Mouse (Mus musculus): Measurements from ENCODE around the gene Smarcc2. TPM values are rescaled to one million over a fixed set of nuclear protein-coding genes. Genes with fewer than 3 reads are reported as not detected.
A peak's percentile ranks its signal among the peaks of the same experiment; 100 is the strongest.
"Not testable (repeated sequence)": the region's sequence is repeated elsewhere in the genome, so short reads cannot be mapped to it uniquely, and the experiment has no call there.

The Smarcc2 gene
- polyA plus RNA-seq, 1 experiment from 2014 or later = 188 TPM

DNA sequence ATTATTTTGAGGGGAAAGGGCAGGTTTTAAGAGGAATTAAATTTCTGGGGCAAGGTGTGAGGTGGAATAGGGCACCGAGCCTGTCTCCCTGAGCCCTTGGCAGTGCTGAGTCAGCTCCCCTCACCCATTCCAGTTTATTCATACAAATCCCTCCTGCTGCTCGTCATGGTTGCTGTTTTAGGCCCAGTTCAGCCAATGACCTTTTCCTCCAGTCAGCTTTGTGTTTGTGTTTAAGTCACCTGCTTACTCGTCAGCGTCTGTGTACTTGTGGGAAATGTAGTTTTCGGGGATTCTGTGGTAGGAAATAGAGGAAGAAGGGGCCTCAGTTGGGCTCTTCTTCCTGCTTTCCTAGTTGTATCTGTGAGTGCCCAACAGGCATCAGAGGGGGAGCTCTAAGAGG is 30.3 kb downstream of the Smarcc2 start:
- H3K4me3 ChIP-seq = no peak overlapping the region
- H3K27ac ChIP-seq (replicated peaks) = no peak overlapping the region
- H3K9me3 ChIP-seq = no peaks in the 10 kb centered on the region
- no peak for ATAC-seq (ENCODE audit: low FRiP score, low read depth)
- H3K27me3 ChIP-seq = no peaks in the 10 kb centered on the region
- H3K9ac ChIP-seq (replicated peaks) = no peak overlapping the region
- no peak overlapping the region for H3K4me2 ChIP-seq (replicated peaks)
- peaks cover 74% of the 10 kb centered on the region for H3K36me3 ChIP-seq
- H3K4me1 ChIP-seq = peaks cover 23% of the 10 kb centered on the region
- whole genome bisulfite sequencing = 77% methylated on average over 5 of the region's 5 CpGs

DNA sequence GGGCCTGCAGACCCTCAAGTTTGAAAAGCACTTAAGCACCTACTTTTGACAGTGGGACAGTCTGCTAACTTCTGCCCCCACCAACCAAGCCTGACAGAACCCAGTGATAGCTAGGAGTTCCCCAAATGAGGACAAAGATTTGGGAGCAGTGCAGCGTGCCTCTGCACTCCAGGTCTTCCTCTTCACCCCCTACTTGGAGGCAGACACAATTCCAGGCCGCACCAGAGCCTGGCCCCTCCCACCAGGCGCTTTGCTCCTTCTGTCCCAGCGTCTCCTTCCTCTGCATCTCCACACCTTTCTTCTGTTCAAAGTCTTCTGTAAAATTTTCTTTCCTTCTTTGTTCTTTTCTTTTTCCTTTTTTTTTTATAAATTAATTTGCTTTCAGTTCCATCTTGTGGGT is 30.7 kb downstream of the Smarcc2 start:
- Histone ChIP-seq H3K27ac (replicated peaks) (no peak overlapping the region), H3K9me3 (no peaks in the 10 kb centered on the region), H3K4me1 (peaks cover 27% of the 10 kb centered on the region), H3K36me3 (peaks cover 70% of the 10 kb centered on the region), H3K27me3 (no peaks in the 10 kb centered on the region), H3K4me2 (replicated peaks) (no peak overlapping the region), H3K4me3 (no peak overlapping the region), H3K9ac (replicated peaks) (no peak overlapping the region)
- no peak for ATAC-seq (ENCODE audit: low FRiP score, low read depth)
- WGBS = 55% methylated on average over 4 of the region's 4 CpGs

DNA sequence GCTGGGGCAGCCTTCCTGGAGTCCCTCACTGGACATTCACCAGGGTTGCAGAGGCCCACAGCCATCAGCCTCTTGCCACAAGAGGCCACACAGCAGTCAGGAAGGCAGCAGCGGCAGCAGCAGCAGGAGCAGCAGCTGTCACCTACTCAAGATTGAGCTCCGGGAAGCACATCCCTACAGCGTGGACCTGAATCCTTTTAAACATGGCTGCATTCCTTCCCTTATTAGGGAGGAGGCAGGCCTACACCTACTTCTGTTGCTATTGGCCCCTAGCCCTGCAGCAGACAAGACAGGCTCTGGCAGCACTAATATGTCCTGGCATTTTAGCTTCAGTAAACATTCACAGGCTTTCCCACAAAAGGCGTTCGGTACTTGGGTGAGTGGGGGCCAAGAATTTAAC is 31.2 kb downstream of the Smarcc2 start:
- WGBS = 82% methylated on average over 5 of the region's 5 CpGs
- Histone ChIP-seq H3K4me2 (replicated peaks) (no peak overlapping the region), H3K4me3 (no peak overlapping the region), H3K36me3 (peaks cover 67% of the 10 kb centered on the region), H3K9me3 (no peaks in the 10 kb centered on the region), H3K9ac (replicated peaks) (no peak overlapping the region), H3K27ac (replicated peaks) (no peak overlapping the region), H3K4me1 (peaks cover 31% of the 10 kb centered on the region), H3K27me3 (no peaks in the 10 kb centered on the region)
- no peak for ATAC-seq (ENCODE audit: low FRiP score, low read depth)

DNA sequence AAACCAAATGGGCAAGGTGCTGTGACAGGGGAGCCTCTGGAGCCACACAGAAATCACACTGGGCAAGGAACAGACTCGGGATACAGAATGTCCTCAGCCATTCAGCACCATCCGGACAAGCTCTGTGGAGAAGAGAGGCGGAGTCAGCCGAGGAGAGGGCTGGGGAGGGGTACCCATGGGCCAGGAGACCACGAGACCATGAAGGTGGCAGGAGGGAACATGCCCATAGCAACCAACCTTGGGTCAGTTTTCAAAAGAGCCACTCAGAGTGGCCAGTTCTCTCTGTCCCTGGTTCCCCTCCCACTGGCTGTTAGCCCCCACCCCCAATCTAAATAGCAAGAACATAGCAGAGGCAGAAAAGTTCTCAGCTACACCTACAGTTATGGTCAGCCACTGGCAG is 31.9 kb downstream of the Smarcc2 start:
- H3K9ac ChIP-seq (replicated peaks) = no peak overlapping the region; the same call in 1 of the 2 replicates
- 54% methylated on average over 5 of the region's 5 CpGs for WGBS

DNA sequence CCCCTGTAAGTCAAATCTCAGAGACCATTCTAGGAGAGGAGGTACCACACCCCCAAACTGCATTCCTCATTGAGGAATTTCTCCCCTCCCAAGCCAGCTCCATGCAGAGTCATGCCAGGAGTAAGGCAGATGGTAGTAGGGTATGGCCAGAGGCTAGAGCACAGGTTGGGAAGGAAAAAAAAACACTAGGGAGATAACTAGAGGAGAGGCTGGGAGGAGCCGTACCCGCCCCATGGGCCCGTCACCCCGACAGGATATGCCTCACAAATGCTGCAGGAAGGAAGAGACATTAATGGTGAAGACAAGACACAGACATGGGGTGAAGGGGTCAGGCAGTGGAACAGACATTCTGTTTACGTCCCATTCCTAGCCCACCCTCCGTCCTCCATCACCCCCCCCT is 32.4 kb downstream of the Smarcc2 start:
- peaks cover 32% of the 10 kb centered on the region for H3K4me1 ChIP-seq
- H3K27ac ChIP-seq (replicated peaks) = no peak overlapping the region
- H3K27me3 ChIP-seq = peaks cover 4% of the 10 kb centered on the region; the same call in 1 of the 2 replicates
- no peak overlapping the region; the same call in 1 of the 2 replicates for H3K9ac ChIP-seq (replicated peaks)
- H3K4me3 ChIP-seq = peak overlapping the region; percentile 15
- no peak for ATAC-seq (ENCODE audit: low FRiP score, low read depth)
- 85% methylated on average over 6 of the region's 6 CpGs for WGBS
- peaks cover 54% of the 10 kb centered on the region for H3K36me3 ChIP-seq
- peak overlapping the region; percentile 82 for H3K4me2 ChIP-seq (replicated peaks)
- no peaks in the 10 kb centered on the region for H3K9me3 ChIP-seq

More for the DNA sequence above, 31.9 kb downstream of the Smarcc2 start:
- no peaks in the 10 kb centered on the region for H3K9me3 ChIP-seq
- no peak overlapping the region for H3K27ac ChIP-seq (replicated peaks)
- H3K4me1 ChIP-seq = peaks cover 32% of the 10 kb centered on the region
- no peak for ATAC-seq (ENCODE audit: low FRiP score, low read depth)
- H3K27me3 ChIP-seq = no peaks in the 10 kb centered on the region
- peaks cover 60% of the 10 kb centered on the region for H3K36me3 ChIP-seq
- H3K4me2 ChIP-seq (replicated peaks) = no peak overlapping the region
- peak overlapping the region; percentile 15; the same call in 1 of the 2 replicates for H3K4me3 ChIP-seq

DNA sequence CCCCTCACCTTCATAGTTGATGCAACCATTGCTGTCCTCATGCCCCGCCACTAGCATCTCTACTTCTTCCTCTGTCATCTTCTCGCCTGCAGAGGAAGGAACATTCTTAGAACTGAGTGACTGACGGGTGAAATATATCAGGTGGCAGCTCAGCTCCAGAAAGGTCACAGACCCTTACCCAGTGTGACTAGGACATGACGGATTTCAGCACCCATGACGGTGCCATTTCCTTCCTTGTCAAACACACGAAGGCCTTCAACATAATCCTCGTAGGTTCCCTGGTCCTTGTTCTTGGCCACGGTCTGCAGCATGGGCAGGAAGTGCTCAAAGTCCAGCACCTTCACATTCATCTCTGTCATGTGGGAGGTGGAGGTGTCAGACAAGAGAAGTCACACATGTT is 33.0 kb downstream of the Smarcc2 start:
- H3K27me3 ChIP-seq; H3K27ac ChIP-seq (replicated peaks); ATAC-seq (ENCODE audit: low FRiP score, low read depth); H3K9me3 ChIP-seq; H3K9ac ChIP-seq (replicated peaks): not testable (repeated sequence)
- Histone ChIP-seq H3K4me2 (replicated peaks) (peak overlapping the region; percentile 82), H3K36me3 (peaks cover 50% of the 10 kb centered on the region), H3K4me3 (peak overlapping the region; percentile 67), H3K4me1 (peaks cover 36% of the 10 kb centered on the region)
- WGBS = 79% methylated on average over 8 of the region's 8 CpGs

DNA sequence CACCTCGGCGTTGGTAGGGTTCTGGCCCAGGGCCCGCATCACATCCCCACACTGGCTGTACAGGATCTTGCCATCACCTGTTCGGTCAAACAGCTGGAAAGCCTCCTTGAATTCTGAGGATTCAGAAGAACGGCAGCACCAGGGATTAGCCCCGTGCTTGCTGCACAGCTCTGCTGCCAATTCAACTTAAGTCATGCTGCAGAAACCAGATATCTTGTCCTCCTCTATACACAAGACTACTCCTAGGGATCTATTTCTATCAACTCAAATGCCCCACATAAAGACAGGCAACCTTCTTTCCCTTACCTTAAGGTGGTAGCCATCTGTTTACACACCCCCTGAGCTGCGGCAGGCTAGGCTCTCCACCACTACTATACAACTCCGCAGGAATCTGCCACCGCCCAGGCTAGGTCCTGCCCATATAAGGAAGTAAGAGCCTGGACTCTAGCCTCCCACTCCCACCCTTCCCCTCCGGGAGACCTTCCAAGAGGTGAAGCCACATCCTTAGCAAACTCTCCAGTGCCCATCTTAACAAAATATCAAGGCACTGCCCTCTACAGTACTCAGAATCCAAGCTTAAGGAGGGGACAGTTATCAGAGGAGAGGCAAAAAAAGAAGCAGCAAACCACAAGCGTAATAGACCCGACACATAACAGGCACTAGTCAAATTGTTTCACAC is 33.7 kb downstream of the Smarcc2 start:
- Histone ChIP-seq H3K27me3 (peaks cover 10% of the 10 kb centered on the region; the same call in 1 of the 2 replicates), H3K36me3 (peaks cover 43% of the 10 kb centered on the region), H3K4me2 (replicated peaks) (peak overlapping the region; percentile 82), H3K4me3 (peak overlapping the region; percentile 67), H3K9ac (replicated peaks) (peak overlapping the region; percentile 84), H3K9me3 (no peaks in the 10 kb centered on the region), H3K4me1 (peaks cover 37% of the 10 kb centered on the region), H3K27ac (replicated peaks) (peak overlapping the region; percentile 91)
- 28% methylated on average over 12 of the region's 12 CpGs for WGBS
- peak; percentile 24 for ATAC-seq (ENCODE audit: low FRiP score, low read depth)

DNA sequence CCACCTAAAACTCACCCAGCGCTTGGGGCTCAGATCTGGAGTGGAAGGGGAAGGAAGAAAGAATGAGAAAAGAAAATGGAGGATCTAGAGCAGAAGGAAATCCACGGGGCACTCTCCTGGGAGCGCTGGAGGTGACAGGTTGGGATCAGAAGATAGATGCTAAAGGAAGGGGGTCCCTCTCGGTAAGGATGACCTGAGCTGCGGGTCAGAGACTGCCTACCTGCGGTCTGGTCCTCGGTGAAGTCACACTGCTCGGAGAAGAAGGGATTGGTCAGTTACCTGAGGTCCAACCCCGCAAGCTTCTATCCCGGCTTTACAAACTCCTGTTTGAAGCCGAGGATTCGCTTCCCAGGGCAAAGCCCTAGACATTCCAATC is 34.3 kb downstream of the Smarcc2 start:
- peak overlapping the region; percentile 67 for H3K4me3 ChIP-seq
- H3K36me3 ChIP-seq = peaks cover 38% of the 10 kb centered on the region
- no peaks in the 10 kb centered on the region for H3K9me3 ChIP-seq
- H3K27me3 ChIP-seq = peaks cover 10% of the 10 kb centered on the region; the same call in 1 of the 2 replicates
- H3K9ac ChIP-seq (replicated peaks) = peak overlapping the region; percentile 84
- peak overlapping the region; percentile 91 for H3K27ac ChIP-seq (replicated peaks)
- H3K4me1 ChIP-seq = peaks cover 42% of the 10 kb centered on the region
- WGBS = 0% methylated on average over 12 of the region's 12 CpGs
- ATAC-seq (ENCODE audit: low FRiP score, low read depth) = no peak; the same call in 1 of the 2 replicates
- H3K4me2 ChIP-seq (replicated peaks) = peak overlapping the region; percentile 82

DNA sequence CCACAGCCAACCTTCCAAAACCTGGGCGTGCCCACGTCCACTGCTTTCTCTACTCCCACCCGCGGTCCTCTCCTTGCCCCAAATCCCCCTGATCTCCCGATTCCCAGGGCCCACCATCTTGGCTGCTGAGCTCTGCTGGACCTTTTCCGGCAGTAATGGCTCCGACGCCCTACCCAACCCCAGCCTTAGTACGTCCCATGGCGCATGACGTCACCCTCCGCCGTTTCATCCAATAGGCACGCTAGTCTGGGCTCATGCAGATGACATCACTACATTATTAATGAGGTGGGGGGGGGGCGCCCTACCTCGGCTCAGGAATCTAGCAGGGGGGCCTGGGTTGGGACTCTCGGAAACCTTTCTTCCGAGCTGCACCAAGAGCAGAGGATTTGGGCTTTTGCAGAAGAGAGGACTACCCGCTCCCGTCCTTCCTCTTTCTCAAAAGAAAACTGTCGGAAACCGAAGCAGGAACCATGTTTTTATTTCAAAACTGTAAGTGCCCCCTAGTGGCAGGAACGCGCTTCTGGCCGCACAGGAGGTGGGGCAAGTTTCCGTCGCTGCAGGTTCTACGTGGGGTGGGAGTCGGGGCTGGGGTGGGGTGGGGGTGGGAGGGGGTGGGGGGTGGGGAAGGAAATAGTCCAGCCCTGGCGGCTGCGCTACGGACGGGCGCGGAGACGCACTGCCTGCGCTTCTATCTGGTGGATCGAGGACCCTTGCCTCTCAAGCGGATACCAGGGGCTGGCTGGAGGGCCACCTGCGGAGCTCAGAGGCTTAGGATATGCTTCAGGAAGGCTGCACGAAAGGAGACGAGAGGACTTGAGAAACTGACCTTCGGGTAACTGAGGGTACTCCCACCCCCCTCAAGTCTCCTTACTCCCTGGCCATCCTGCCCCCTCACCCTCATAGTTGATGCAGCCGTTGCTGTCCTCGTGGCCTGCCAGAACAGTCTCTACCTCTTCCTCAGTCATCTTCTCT is 34.9 kb downstream of the Smarcc2 start, which contains the start of gene Myl6:
Gene Myl6, minus strand, starts transcription at position 451 of the 972 bp plus-strand sequence.
- H3K36me3 ChIP-seq = peaks cover 31% of the 10 kb centered on the region
- peaks cover 42% of the 10 kb centered on the region for H3K4me1 ChIP-seq
- H3K27ac ChIP-seq (replicated peaks) = peak within 1 kb of the TSS; percentile 91
- peak; percentile 92 for ATAC-seq (ENCODE audit: low FRiP score, low read depth)
- H3K9ac ChIP-seq (replicated peaks) = peak within 1 kb of the TSS; percentile 84
- H3K27me3 ChIP-seq = peaks cover 10% of the 10 kb centered on the region; the same call in 1 of the 2 replicates
- peak within 1 kb of the TSS; percentile 82 for H3K4me2 ChIP-seq (replicated peaks)
- no peaks in the 10 kb centered on the region for H3K9me3 ChIP-seq
- peak within 1 kb of the TSS; percentile 67 for H3K4me3 ChIP-seq
- WGBS = under 1% methylated on average over 45 of the region's 45 CpGs

DNA sequence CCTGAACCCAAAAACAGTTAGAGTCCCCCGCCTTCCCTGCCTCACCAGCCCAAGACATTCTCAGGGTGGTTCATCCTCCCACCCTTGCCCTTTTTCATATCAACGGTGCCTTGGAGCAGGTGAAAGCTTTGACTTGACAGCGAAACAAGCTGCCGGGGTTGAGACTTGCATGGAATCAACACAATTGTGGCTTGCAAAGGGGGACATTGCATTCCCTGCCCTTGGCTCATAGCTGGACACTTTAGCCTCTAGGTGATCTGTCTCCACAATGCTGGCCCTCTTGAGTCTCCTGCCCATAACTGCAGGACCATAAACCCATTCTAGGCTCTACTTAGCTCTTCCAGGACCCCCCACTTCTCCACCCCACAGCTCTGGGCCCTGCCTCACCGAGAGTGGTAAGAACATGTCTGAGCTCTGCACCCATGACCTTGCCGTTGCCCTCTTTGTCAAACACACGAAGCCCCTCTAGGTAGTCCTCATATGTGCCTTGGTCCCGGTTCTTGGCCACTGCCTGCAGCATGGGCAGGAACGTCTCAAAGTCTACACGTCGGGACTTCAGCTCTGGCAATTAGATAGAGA is 35.7 kb downstream of the Smarcc2 start:
- Histone ChIP-seq H3K4me1 (peaks cover 48% of the 10 kb centered on the region), H3K4me3 (peak overlapping the region; percentile 67), H3K9me3 (no peaks in the 10 kb centered on the region), H3K4me2 (replicated peaks) (peak overlapping the region; percentile 82), H3K27ac (replicated peaks) (peak overlapping the region; percentile 91), H3K36me3 (peaks cover 24% of the 10 kb centered on the region), H3K9ac (replicated peaks) (peak overlapping the region; percentile 84; the same call in 1 of the 2 replicates), H3K27me3 (peaks cover 10% of the 10 kb centered on the region; the same call in 1 of the 2 replicates)
- ATAC-seq (ENCODE audit: low FRiP score, low read depth) = no peak
- 61% methylated on average over 11 of the region's 11 CpGs for WGBS

DNA sequence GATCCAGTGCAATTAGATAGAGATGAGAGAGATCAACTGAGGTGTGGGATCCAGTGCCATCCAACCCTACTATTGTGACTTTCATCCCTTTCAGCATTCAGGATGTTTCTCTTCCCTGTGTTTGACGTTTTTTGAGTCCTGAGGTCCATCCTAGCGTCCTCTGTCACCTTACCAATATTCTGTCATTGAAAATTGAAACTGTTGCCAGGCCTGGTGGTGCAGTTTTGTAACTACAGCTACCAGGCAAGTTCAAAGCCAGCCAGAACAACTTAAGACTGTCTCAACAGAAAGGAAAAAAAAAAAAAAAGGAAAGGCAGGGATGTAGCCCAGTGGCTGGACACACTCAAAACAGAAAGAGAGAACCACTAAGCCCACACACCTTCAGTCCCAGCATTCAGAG is 36.2 kb downstream of the Smarcc2 start:
- WGBS = 80% methylated on average over 2 of the region's 2 CpGs
- Histone ChIP-seq H3K36me3 (peaks cover 19% of the 10 kb centered on the region), H3K27ac (replicated peaks) (no peak overlapping the region), H3K4me2 (replicated peaks) (peak overlapping the region; percentile 82), H3K27me3 (peaks cover 10% of the 10 kb centered on the region; the same call in 1 of the 2 replicates), H3K4me1 (peaks cover 46% of the 10 kb centered on the region), H3K9ac (replicated peaks) (no peak overlapping the region), H3K9me3 (no peaks in the 10 kb centered on the region), H3K4me3 (no peak overlapping the region)
- no peak for ATAC-seq (ENCODE audit: low FRiP score, low read depth)

Measured in midbrain, embryonic 12.5 days (tissue).